Mouse (Mus musculus): ENCODE data around the gene Add1.
A peak's percentile ranks its signal among the peaks of the same experiment; 100 is the strongest.

Add1 gene

GRCm38 (mm10) chr5:34607100-34607880 lies 33.8 kb downstream of the Add1 start:
- DNase-seq (ENCODE audit: low spot score) = no peak

- no peak for DNase-seq (ENCODE audit: low spot score)
Observed at GRCm38 (mm10) chr5:34608226-34608625, 34.8 kb downstream of the Add1 start.

GRCm38 (mm10) chr5:34609966-34610365 lies 36.5 kb downstream of the Add1 start:
- no peak for DNase-seq (ENCODE audit: low spot score)

- DNase-seq (ENCODE audit: low spot score) = no peak
Observed at GRCm38 (mm10) chr5:34632996-34633395, 59.5 kb downstream of the Add1 start.

- no peak for DNase-seq (ENCODE audit: low spot score)
Observed at GRCm38 (mm10) chr5:34633641-34634040, 60.2 kb downstream of the Add1 start.

DNA sequence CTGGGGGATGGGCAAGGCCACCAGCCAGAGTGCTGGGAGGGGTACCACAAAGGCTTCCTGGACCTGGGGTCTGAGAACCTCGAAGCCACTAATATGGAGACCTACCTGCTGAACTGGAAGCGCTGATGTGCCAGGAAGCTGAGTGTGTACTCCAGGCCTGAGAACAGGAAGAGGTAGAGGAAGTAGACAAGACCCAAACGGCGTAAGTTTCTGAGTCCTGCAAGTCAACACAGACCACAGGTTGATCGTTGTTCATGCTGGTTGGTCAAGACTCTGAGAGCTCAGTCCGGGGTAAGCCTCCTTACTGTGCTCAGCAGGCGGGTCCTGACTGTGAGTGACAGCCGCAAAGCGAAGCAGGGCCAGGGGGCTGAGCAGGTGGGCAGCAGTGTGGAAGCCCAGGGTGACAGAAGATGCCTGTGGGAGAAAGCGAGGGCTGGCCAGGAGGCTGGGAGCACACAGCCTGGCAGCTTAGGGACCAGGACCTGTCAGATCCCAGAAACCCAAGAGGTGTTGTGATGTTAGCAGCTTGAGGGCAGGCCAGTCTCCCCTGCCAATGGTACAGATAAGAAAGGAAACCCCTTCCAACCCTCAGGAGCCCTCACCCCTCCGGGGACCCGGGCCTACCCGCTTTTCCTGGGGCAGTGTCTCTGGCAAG lies 61.4 kb downstream of the Add1 start:
- no peak for DNase-seq (ENCODE audit: low spot score)

DNA sequence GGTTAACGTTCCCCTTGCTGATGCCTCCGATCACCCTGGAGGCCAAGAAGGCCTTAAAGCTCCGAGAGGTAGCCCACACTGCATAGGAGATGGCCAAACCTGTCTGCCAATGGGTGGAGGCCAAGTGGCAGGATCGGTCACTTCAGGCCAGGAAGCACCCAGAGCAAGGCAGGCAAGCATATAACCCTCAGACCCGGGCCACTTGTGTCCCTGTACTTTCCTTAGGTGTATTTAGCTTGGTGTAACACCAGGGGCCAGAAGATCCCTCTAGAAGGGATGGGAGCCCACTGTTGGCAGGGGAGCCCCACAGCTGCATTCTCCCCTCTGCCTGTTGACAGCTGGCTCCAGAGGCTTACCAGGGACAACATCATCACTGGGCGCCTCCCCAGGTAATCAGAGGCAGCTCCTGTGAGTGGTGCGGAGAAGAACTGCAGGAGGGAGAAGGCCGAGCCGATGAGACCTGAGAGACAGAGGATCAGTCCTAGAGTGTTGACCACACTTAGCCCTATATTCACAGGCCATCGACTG lies 62.3 kb downstream of the Add1 start:
- no peak for DNase-seq (ENCODE audit: low spot score)

DNA sequence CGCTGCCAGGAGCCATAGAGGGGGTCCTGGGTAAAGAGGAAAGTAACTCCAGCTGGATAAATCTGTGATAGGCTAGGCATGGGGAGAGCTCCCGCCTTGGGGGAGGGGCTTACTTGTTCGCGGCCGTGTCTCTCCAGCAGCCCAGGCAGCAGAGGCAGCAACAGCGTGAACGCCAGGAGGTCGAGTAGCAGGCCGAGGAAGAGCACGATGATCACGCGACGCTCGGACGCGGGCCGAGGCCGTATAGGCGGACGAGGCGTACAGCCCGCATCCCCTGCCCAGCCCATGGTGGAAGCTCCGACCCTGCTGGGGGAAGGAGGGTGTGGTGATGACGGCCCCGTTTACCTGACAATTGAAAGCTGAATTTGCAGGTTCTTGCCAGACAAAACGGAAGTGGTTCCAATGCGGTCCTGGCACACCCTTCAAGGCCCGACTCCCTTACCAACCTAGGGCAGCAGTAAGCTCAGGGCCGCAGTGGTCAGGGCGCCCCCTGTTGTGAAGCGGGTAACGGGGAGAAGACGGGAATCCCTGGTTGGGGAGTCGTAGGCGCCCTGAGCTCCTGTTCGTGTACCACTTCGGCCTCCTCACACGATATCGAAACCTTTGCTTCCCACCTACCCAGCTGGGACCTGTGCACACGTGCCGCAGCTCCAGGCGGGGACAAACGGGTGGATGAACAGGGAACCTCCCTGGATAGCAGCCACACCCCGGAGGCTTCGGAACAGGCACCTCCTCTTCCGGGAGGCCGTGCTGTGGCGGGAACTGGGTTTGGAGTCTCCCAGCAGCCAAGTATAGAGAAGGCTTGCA lies 63.2 kb downstream of the Add1 start, which contains the start of gene Mfsd10:
Gene Mfsd10, minus strand, starts transcription at position 732 of the 807 bp plus-strand sequence.
- DNase-seq (ENCODE audit: low spot score) = peak; percentile 20

DNA sequence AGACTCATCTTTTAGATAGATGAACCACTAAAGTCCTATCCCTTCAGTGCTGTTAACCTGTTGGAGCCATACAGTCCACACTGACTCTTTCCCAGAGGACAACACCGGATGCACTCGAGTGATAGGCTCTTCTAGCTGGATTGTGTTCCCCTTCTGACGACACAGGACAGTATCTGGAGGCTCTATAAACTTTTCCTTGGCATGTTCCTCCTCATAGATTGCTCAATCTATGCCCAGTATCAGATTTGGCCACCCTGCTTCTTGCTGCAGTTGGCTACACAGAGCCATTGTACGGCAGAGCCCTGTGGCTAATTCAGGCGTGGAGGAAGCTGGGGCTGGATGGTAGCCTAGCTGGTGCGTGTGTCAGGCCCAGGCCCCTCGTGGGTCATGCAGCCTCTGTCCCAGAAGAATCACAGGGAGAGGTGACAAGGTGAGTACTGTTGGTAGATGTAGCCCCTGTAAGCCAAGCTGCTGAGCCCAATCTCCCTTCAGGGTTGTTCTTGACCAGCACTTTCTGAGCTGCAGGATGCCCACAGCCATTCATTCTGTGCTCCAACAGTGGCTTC lies 64.2 kb downstream of the Add1 start:
- DNase-seq (ENCODE audit: low spot score) = no peak

DNA sequence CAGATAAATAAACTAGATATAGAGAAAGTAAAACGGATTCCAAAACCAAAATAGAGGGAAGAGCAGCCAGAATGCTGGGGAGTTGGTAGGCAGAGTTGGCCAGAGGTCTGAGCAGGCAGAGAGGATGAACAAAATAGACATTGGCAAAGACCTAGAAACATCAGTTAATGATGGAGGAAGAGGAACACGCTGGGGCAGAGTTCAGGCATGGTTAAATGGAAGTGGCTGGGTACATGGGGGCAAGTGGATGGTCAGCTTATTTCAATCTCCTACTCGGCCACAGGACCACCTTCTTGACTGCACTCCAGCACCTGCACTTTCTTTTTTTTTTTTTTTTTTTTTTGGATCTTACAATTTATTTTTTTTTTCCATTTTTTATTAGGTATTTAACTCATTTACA lies 68.5 kb downstream of the Add1 start:
- DNase-seq (ENCODE audit: low spot score) = no peak

- DNase-seq (ENCODE audit: low spot score) = no peak
Observed at GRCm38 (mm10) chr5:34642932-34643331, 69.5 kb downstream of the Add1 start.

DNA sequence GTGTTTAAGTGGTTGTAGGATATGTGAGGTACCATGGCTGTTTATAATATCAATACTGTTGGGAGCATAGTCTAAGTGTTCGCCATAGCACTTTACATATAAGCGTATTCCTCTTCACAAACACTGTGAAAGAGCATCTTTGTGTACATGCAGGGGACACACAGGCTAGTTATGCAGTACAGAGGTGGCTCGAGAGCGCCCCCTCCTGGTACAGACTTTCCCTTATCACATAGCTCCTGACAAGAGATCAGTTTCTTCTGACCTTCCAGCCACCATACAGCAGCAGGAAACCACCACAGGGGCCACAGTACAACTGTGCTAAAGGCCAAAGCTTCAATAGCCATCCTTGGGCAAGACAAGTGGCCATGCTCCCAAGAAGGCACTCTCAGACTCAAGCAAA lies 74.1 kb downstream of the Add1 start:
- DNase-seq (ENCODE audit: low spot score) = no peak

DNA sequence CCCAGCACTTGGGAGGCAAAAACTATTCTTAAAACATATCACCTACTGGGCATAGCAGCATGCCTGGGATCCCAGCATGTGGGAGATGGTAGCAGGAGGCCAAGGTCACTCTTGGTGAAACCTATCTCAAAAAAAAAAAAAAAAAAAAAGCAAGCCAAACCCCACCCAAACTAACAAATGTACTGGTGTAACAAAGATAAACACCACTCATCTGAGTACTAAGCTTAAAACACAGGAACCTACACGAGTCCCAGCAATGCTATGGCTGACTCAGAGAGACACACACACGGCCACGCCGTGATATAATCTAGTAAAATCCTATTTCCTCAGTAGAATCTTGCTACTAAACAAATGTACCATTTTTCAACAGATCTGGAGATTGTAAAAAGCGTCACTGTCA lies 79.5 kb downstream of the Add1 start:
- DNase-seq (ENCODE audit: low spot score) = no peak

GRCm38 (mm10) chr5:34654881-34655280 lies 81.4 kb downstream of the Add1 start:
- DNase-seq (ENCODE audit: low spot score) = no peak

DNA sequence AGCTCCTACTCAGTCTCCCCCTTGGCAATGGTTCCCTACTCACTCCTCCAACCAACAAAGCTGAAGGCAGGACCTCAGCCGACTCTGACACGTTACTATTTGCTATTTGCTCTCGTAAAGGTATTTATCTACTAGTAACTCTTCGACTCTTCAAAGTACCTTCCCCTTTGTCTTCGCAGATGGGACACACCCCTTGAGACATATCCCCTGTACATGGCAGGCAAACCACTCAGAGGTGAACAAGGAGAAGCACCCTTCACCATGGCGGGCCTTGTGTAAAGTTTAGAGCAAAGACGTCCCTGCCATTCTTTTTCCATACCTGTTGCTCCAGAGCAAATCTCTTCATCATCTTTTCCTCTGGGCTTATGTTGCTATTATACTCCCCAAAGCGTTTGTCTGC lies 84.1 kb downstream of the Add1 start:
- DNase-seq (ENCODE audit: low spot score) = no peak

- peak; percentile 94 for DNase-seq (ENCODE audit: low spot score)
Observed at GRCm38 (mm10) chr5:34659686-34660590, 86.5 kb downstream of the Add1 start, which contains the start of the genes Nop14 and Grk4. TSS of gene Nop14 (minus strand) at chr5:34660148. TSS of gene Grk4 (plus strand) at chr5:34660379.

GRCm38 (mm10) chr5:34660591-34661130 lies 87.2 kb downstream of the Add1 start:
- DNase-seq (ENCODE audit: low spot score) = no peak

DNA sequence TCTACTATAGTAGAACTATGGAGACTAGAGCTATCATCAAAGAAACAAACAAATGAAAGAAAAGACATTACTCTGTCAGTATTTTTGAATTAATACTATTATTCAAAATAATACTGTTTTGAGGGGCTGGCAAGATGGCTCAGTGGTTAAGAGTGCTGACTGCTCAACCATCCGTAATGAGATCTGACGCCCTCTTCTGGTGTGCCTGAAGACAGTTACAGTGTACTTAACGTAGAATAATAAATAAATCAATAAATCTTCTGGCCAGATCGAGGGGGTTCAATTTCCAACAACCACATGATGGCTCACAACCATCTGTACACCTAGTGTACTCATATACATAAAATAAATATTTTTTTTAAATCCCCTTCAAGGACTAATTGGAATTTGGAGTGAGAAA lies 88.4 kb downstream of the Add1 start:
- no peak for DNase-seq (ENCODE audit: low spot score)

DNA sequence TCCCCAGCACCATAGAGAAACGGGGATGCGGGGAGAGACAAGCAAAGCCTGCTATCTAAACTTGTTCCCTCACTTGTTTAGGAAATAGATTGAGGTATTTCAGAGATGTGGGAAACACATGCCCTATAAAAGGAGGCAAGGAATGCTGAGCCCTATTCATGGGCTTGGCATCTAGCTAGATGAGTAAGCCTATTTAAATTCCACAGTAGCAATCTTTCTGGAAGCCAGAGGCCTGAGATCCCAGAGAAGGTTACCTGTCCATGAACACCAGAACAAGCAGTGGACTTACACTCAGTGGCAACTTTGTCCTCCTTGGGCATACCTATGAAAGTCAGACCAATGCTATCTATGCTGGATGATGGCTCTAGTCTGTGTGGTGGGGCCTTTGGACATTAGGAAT lies 89.8 kb downstream of the Add1 start:
- DNase-seq (ENCODE audit: low spot score) = no peak

DNA sequence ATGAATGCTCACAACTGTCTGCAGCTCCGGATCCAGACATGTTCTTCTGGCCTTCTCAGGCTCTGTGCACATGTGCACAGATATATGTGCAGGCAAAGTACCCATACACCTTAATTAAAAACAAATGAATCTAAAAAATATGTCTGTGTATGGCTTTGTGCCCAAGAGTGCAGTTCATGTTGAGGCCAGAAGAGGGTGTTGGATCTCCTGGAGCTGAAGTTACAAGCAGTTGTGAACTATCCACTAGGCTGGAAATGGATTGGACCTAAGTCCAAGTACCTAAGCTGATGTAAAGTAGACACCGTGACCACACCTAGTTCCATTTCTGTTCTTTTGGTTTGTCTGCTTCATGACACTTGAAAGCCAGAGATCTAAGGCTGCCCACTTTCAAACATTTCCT lies 96.0 kb downstream of the Add1 start:
- DNase-seq (ENCODE audit: low spot score) = no peak

DNA sequence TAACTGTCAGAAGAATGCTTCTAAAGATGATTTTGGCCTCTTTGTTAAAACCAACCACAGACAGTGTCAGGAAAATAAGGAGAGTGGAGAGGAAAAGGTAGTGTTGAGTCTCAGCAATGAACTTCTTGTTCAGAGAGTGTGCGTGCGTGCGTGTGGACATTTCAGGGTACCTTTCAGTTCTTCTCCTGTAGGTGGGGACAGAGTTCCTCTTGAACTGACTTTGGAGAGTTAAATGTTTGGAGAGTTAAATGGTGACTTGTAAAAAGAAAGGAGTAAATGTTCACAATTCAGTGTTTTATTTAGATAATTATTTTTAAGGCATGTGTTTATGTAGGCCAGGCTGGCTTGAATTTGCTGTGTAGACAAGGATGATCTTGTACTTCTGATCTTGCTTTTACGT lies 96.8 kb downstream of the Add1 start:
- DNase-seq (ENCODE audit: low spot score) = no peak
